Mouse (Mus musculus) heart, embryonic 10.5 days (tissue): Measurements from ENCODE around the gene Pank4. TPM values are rescaled to one million over a fixed set of nuclear protein-coding genes. Genes with fewer than 3 reads are reported as not detected.

ENCODE experiments used
- DNase-seq: peaks from one replicate; pipeline ENCODE4 v3.0.0-alpha.2; 2017; ENCODE audit warnings: low spot score
- H3K27ac ChIP-seq: fragments of 300-500 bp; sonication (generic); 2 replicates; pipeline ENCODE4 v1.5.1; 2016; ENCODE audit warnings: mild to moderate bottlenecking
- H3K27me3 ChIP-seq: fragments of 300-500 bp; sonication (generic); 2 replicates; pipeline ENCODE4 v1.6.1; 2016; ENCODE audit warnings: mild to moderate bottlenecking; ENCODE audit not compliant: poor library complexity, insufficient read depth, severe bottlenecking
- H3K36me3 ChIP-seq: fragments of 300-500 bp; sonication (generic); 2 replicates; pipeline ENCODE4 v1.6.1; 2016; ENCODE audit warnings: mild to moderate bottlenecking, moderate library complexity
- H3K4me1 ChIP-seq: fragments of 300-500 bp; sonication (generic); 2 replicates; pipeline ENCODE4 v1.6.1; 2016; ENCODE audit warnings: mild to moderate bottlenecking
- H3K4me3 ChIP-seq: fragments of 300-500 bp; sonication (generic); 2 replicates; pipeline ENCODE4 v1.5.1; 2016; ENCODE audit warnings: mild to moderate bottlenecking, moderate library complexity
- H3K9me3 ChIP-seq: fragments of 300-500 bp; sonication (generic); 2 replicates; pipeline ENCODE4 v1.6.1; 2016; ENCODE audit warnings: mild to moderate bottlenecking, moderate library complexity
- WGBS: fragments of 180-500 bp; shearing (Covaris S2); methylation state at CpG from one replicate; pipeline ENCODE4 v1.1.7; 2016; 5-methylcytosine and 5-hydroxymethylcytosine counted together
- polyA plus RNA-seq: library from polyadenylated mRNA; unstranded; fragments of >200 nt; fragmentation: Nextera tagmentation; extraction: Ambion mirVana; gene quantifications from 2 replicates; pipeline ENCODE4 v1.2.1, GENCODE M21; 2016

Gene Pank4
- polyA plus RNA-seq, 1 experiment from 2014 or later: 49.2 TPM

DNA sequence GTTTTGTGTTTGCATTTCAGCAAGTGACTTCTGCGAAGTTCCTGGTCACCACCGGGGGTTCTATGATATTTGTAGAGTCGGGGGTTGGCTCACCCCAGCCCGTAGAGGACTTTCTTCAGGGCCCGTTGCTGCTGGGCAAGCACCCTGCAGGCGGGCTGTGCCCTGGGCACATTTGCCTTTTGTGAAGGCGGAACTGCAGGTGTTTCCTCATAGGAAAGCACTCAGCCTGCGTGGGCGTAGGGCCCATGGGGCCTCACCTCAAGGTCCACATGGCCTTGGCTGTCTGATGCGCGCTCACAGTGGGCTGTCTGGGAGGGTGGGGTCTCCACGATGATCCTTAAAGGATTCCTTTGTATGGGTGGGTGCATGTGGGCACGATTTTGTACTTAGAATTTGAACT is 2.0 kb upstream of the Pank4 start:
- Histone ChIP-seq H3K4me3 (peak overlapping the region; percentile 62), H3K9me3 (no peaks in the 10 kb centered on the region), H3K36me3 (peaks cover 5% of the 10 kb centered on the region; the same call in 1 of the 2 replicates), H3K4me1 (peaks cover 68% of the 10 kb centered on the region), H3K27ac (no peak overlapping the region), H3K27me3 (peaks cover 68% of the 10 kb centered on the region)
- no peak for DNase-seq
- WGBS: 19% methylated on average over 13 of the region's 13 CpGs

DNA sequence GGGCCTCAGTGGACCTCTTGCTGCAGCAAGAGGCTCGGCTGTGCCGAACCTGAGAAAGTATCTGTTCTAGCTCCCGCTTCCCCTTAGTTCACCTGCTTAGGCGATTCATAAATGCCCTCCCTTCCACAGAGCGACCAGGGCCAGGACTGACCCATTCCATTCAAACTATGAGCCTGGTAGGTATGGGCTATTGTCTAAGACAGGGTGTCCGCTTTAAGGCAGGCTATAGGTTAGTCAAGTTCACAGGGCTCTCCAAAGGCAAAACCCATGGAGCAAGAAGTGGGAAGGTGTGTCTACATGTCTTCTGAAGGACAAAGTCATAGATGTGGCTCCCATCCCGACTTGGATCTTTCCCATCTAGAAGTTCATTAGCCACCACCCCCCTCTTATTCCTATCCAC is 1.2 kb upstream of the Pank4 start:
- Histone ChIP-seq H3K27me3 (peaks cover 60% of the 10 kb centered on the region), H3K36me3 (peaks cover 8% of the 10 kb centered on the region; the same call in 1 of the 2 replicates), H3K4me1 (peaks cover 71% of the 10 kb centered on the region), H3K9me3 (no peaks in the 10 kb centered on the region), H3K27ac (no peak overlapping the region), H3K4me3 (no peak overlapping the region)
- no peak for DNase-seq
- 81% methylated on average over 7 of the region's 7 CpGs for WGBS

DNA sequence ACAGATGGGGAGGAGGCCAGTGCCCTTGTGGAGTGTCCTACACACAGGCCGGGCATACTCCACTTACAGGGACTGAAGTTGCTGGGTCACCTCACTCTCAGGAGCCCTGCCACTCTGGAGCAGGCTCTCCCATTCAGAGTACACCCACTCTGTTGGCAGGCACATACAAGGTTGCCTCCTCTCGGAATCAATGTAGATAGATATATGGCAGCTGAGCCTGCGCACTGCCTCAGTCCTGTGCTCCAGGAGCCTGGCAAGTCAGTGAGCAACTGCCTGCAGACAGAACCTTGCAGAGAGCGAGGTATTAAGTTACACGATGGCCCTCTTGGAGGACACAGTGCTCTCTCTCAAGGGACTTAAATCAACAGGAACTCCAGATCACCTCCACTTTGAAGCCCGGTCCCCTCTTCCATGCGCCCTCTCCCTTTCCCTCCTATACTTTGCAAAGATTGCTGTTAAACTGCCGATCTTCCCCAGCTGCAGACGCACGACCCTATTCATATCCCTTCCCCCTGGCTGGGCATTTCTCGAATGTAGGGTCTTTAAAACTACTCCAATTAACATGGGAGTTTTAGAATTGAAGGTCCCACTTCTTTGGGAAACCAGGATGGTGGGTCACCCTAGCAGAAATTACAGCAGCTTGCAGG is 610 bp upstream of the Pank4 start:
- DNase-seq: no peak
- peaks cover 66% of the 10 kb centered on the region for H3K4me1 ChIP-seq

DNA sequence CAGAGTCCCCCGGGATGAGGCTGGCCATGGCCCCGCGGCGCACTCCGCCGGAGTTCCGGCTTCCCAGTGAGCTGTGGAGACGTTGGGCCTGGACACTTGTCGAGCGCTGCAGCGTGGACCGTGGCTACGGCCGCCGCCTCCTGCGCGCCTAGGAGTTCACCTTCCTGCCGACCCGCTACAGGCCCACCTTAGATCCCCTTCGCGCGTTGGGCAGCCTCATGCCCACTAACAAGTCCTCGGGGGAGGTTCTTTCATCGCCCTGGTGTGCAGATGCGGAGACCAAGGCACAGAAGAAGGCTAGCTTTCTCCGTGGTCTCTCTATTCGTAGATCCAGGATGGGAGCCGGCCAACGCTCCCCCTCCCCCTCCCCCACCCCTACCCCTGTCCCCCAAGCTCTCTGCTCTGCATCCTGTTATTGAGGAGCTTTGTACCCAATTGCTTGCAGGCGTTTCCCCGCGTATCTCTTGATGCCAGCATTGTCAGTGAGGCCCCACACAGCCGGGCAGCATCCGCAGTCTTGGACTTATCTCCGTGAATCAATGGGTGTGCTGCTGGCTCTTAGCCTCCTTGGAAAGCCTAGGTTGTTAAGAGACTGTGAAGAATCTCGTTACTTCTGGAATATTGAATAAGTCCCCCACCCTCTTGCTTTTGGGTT is 785 bp downstream of the Pank4 start:
- H3K36me3 ChIP-seq: peaks cover 20% of the 10 kb centered on the region
- peak overlapping the region; percentile 97 for H3K27ac ChIP-seq
- H3K27me3 ChIP-seq: peaks cover 40% of the 10 kb centered on the region
- peaks cover 60% of the 10 kb centered on the region for H3K4me1 ChIP-seq
- DNase-seq: no peak
- H3K4me3 ChIP-seq: peak overlapping the region; percentile 94
- 1% methylated on average over 36 of the region's 36 CpGs for WGBS
- H3K9me3 ChIP-seq: no peaks in the 10 kb centered on the region

More for the DNA sequence above, 610 bp upstream of the Pank4 start:
- Histone ChIP-seq H3K36me3 (peaks cover 11% of the 10 kb centered on the region; the same call in 1 of the 2 replicates), H3K4me3 (peak overlapping the region; percentile 94), H3K9me3 (no peaks in the 10 kb centered on the region), H3K27me3 (peaks cover 54% of the 10 kb centered on the region), H3K27ac (peak overlapping the region; percentile 97; the same call in 1 of the 2 replicates)
- WGBS: 27% methylated on average over 11 of the region's 11 CpGs

DNA sequence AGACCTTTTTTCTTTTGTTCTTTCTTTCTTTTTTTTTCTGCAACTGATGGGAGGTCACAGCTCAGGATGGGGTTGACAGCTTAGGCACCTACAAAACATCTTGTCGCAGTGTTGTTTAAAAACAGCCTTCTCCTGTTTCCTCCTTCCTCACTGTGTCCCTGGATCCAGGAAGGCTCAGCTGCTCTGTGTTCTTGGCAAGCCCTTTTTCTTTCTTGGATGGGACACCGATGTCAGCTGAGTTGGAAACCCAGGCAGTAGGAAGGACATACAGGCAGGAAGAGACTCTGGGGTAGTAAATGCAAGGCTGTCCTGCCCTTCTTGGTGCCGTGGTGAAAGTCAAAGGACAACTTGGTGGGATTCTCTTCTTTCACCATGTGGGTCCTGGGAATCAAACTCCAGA is 1.9 kb downstream of the Pank4 start:
- peaks cover 32% of the 10 kb centered on the region for H3K36me3 ChIP-seq
- H3K27me3 ChIP-seq: peaks cover 28% of the 10 kb centered on the region
- DNase-seq: no peak
- WGBS: 78% methylated on average over 3 of the region's 3 CpGs
- H3K4me3 ChIP-seq: no peak overlapping the region
- H3K27ac ChIP-seq: peak overlapping the region; percentile 59; the same call in 1 of the 2 replicates
- H3K9me3 ChIP-seq: no peaks in the 10 kb centered on the region
- H3K4me1 ChIP-seq: peaks cover 52% of the 10 kb centered on the region

DNA sequence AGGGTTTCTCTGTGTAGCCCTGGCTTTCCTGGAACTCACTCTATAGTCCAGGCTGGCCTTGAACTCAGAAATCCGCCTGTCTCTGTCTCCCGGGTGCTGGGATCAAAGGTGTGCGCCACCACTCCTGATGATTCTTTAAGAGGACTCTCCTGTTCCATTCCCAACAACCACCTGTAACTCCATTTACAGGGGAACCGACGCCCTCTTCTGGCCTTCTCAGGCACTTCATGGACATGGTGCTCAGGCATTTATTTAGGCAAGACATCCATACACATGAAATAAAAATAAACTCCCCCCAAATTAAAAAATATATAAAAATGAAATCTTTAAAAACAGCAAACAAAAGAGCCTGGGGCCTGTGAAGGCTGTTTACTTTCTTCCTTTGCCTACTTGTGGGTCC is 3.2 kb downstream of the Pank4 start:
- Histone ChIP-seq H3K9me3 (no peaks in the 10 kb centered on the region), H3K4me3 (no peak overlapping the region), H3K27me3 (peaks cover 15% of the 10 kb centered on the region), H3K4me1 (peaks cover 40% of the 10 kb centered on the region), H3K27ac (no peak overlapping the region), H3K36me3 (peaks cover 45% of the 10 kb centered on the region)
- 64% methylated on average over 5 of the region's 5 CpGs for WGBS
- DNase-seq: no peak

DNA sequence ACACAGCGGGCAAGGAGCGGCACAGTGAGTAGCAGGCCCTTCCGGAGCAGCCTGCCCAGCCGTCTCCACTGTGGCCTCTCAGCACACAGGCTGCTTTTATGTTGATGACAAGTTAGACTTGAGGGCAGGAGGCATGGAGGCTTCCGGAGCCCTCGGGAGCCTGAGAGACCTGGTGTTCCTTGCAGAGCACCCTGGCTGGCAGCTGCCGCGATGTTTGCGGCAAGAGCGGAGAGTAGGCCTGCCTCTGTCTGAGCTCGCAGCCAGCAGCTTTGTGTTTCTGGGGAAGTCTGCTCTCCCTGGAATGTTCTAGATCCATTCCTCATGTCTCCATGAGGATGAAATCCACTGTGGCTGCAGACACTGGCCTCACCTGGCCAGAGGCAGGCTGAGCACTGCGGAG is 8.6 kb downstream of the Pank4 start:
- peaks cover 92% of the 10 kb centered on the region for H3K36me3 ChIP-seq
- H3K27me3 ChIP-seq: no peaks in the 10 kb centered on the region
- WGBS: 97% methylated on average over 12 of the region's 12 CpGs

DNA sequence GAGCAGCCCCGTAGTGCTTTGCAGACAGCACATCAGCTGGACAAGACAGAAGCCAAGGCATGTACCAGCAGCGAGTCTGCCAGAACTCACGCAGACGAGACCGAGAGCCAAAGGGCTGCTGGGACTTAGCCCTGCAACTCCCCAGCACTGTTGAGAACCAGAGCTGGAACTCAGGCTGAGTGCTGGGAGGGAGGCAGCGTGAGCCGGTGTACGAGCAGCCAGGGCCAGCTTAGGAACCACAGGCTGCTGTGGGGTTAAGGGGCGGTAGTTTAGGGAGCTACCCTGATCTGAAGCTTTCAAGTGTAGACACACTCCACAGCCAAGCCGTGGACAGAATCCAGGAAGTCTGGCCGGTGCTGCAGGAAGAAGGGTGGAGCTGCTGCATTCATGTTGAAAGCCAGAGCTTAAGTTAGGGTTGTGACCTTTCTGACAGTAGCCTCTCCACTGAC is 10.3 kb downstream of the Pank4 start:
- Histone ChIP-seq H3K27me3 (no peaks in the 10 kb centered on the region), H3K4me1 (no peaks in the 10 kb centered on the region), H3K27ac (no peak overlapping the region), H3K36me3 (peaks cover 100% of the 10 kb centered on the region), H3K4me3 (no peak overlapping the region), H3K9me3 (no peaks in the 10 kb centered on the region)
- no peak for DNase-seq
- WGBS: 85% methylated on average over 11 of the region's 11 CpGs

More for the DNA sequence above, 8.6 kb downstream of the Pank4 start:
- no peak overlapping the region for H3K27ac ChIP-seq
- H3K4me1 ChIP-seq: peaks cover under 1% of the 10 kb centered on the region; the same call in 1 of the 2 replicates
- DNase-seq: no peak
- no peaks in the 10 kb centered on the region for H3K9me3 ChIP-seq
- no peak overlapping the region for H3K4me3 ChIP-seq

DNA sequence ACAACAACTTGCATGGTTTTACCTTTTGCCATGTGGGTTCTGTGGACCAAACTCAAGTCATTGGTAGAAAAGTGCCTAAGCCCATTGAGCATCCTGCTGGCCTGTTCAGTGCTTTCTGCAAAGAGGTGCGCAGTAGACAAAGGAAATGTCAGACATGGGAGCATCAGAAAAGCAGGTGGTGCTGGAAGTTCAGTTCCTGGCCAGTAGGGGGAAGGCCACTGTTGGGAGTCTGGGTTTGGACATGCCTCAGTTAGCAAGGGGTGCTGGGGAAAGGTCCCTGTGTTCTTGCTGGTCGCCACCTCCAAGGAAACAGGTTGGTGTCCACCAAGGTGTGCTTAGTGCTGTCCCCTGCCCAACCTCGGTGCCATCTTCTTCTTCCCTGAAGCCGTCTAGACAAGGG is 16.2 kb downstream of the Pank4 start:
- Histone ChIP-seq H3K36me3 (peaks cover 62% of the 10 kb centered on the region), H3K27ac (no peak overlapping the region), H3K4me3 (no peak overlapping the region), H3K27me3 (peaks cover 25% of the 10 kb centered on the region), H3K9me3 (no peaks in the 10 kb centered on the region), H3K4me1 (peaks cover 25% of the 10 kb centered on the region)
- DNase-seq: no peak
- WGBS: 88% methylated on average over 4 of the region's 4 CpGs

DNA sequence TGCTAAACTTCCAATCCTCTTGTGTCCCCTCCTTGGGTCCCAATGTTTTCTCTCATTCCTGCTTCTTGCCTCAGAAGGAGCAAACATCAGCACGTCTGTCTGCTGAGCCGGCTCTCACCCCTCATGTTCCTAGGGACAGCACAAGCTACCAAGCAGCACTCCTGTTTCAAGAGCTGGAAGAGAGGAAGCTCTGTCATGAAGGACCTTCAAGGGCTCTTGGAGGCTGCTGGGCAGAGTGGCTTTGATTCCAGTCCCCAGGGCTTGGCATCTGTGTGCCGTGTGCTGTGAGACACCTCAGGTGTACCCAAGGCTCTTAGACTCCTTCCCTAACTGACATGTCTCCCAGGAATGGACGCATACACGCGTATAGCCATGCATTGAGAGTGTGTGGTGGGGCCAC is 17.2 kb downstream of the Pank4 start:
- H3K36me3 ChIP-seq: peaks cover 53% of the 10 kb centered on the region
- H3K27ac ChIP-seq: no peak overlapping the region
- DNase-seq: no peak
- peaks cover 34% of the 10 kb centered on the region for H3K4me1 ChIP-seq
- H3K27me3 ChIP-seq: peaks cover 35% of the 10 kb centered on the region
- WGBS: 82% methylated on average over 6 of the region's 6 CpGs
- H3K4me3 ChIP-seq: no peak overlapping the region
- no peaks in the 10 kb centered on the region for H3K9me3 ChIP-seq

DNA sequence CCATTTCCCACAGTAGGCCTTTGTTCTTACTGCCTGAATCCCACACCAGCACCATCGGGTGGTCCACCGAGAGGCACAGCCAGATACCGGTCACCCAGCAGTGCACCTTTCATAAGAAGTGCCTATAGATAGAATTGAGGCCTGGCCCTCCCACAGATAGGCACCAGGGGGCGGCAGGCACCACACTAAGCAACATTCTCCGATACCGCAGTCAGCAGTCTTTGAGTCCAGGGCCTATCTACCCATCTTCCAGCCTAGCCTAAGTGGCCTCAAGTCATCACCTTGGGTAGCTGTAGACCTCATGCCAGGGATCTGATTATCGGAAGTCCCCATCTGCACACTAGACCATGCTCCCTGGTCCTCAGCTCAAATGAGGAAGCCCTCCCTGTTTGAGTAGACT is 17.6 kb downstream of the Pank4 start:
- Histone ChIP-seq H3K27ac (no peak overlapping the region), H3K36me3 (peaks cover 48% of the 10 kb centered on the region), H3K9me3 (no peaks in the 10 kb centered on the region), H3K27me3 (peaks cover 39% of the 10 kb centered on the region), H3K4me3 (no peak overlapping the region), H3K4me1 (peaks cover 39% of the 10 kb centered on the region)
- 42% methylated on average over 7 of the region's 7 CpGs for WGBS
- DNase-seq: no peak

DNA sequence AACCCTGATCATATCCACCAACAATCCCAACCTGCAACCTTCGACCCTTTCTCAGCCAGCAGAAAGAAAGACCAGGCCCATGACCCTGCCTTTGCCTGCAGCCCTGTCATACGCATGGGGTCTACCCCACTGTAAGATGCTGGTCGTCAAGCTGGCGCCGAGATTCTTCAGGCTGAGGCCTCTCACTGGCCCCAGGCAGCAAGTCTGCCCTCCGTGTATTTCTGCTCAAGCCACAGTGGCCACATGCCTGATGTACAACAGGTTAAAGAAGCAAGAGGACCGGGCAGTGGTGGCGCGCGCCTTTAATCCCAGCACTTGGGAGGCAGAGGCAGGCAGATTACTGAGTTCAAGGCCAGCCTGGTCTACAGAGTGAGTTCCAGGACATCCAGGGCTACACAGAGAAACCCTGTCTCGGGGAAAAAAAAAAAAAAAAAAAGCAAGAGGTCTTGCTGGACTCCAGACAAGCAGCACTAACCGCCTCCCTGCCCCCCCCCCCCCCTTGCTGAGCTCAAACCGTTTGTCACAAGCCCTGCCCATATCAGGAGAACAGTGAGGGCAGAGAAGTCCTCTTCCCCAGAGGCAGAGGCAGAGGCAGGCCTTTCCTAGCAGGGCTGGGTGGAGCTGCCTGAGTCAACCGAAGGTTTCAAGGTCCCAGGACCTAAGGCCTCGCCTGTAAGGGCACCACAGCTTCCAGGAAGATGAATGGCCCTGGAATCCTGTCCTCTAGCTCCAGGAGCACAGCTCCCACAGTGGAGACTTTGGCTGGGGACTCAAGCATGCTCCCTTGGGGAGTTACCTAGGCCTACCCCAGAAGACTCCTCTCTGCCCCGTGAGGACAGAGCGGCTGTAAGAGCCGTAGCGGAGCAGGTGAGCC is 18.6 kb downstream of the Pank4 start:
- no peaks in the 10 kb centered on the region for H3K9me3 ChIP-seq
- H3K36me3 ChIP-seq: peaks cover 38% of the 10 kb centered on the region
- H3K4me1 ChIP-seq: peaks cover 49% of the 10 kb centered on the region
- DNase-seq: no peak
- no peak overlapping the region for H3K27ac ChIP-seq
- H3K27me3 ChIP-seq: peaks cover 49% of the 10 kb centered on the region
- WGBS: 75% methylated on average over 19 of the region's 19 CpGs
- no peak overlapping the region for H3K4me3 ChIP-seq

DNA sequence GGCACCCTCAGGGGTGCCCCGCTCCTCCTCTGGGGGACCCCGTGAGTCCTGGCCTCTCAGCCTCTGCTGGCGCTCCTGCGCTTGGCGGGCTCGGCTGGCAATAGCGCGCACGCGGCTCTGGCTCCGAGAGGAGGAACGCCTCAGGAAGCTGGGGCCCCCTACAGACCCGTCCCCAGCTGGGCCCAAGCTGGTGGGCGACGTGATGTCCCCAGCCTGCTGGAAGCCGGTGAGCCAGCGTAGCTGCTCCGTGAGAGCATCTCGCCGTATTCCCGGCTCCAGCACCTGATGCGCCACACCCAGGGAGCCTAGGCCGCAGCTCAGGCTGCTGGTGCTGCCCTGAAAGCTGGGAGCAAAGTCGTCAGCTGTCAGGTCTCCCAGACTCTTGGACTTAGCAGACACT is 19.8 kb downstream of the Pank4 start:
- peak overlapping the region; percentile 31; the same call in 1 of the 2 replicates for H3K4me3 ChIP-seq
- peaks cover 51% of the 10 kb centered on the region for H3K4me1 ChIP-seq
- H3K27ac ChIP-seq: no peak overlapping the region
- H3K9me3 ChIP-seq: no peaks in the 10 kb centered on the region
- WGBS: 21% methylated on average over 24 of the region's 24 CpGs
- no peak for DNase-seq
- H3K27me3 ChIP-seq: peaks cover 58% of the 10 kb centered on the region
- peaks cover 26% of the 10 kb centered on the region for H3K36me3 ChIP-seq
